Mouse (Mus musculus) limb, embryonic 13.5 days (tissue): ENCODE data around the gene Rp2. TPM values are rescaled to one million over a fixed set of nuclear protein-coding genes. Genes with fewer than 3 reads are reported as not detected.
A peak's percentile ranks its signal among the peaks of the same experiment; 100 is the strongest.
"Not testable (repeated sequence)": the region's sequence is repeated elsewhere in the genome, so short reads cannot be mapped to it uniquely, and the experiment has no call there.

Experiments used
- ATAC-seq: fragments of 200-750 bp; cut with Nextera tagmentation; 2 replicates; pipeline ENCODE4 v1.8.0; 2017; ENCODE audit warnings: low read depth, moderate number of reproducible peaks, moderate TSS enrichment; ENCODE audit not compliant: low FRiP score
- H3K27ac ChIP-seq: fragments of 300-500 bp; sonication (generic); 2 replicates; pipeline ENCODE4 v1.5.1; 2015; ENCODE audit warnings: inconsistent platforms, mild to moderate bottlenecking, moderate library complexity
- H3K27me3 ChIP-seq: fragments of 300-500 bp; sonication (generic); 2 replicates; pipeline ENCODE4 v1.6.1; 2015; ENCODE audit warnings: mild to moderate bottlenecking, inconsistent platforms
- H3K36me3 ChIP-seq: fragments of 300-500 bp; sonication (generic); 2 replicates; pipeline ENCODE4 v1.6.1; 2015; ENCODE audit warnings: inconsistent platforms, mild to moderate bottlenecking, moderate library complexity
- H3K4me1 ChIP-seq: fragments of 300-500 bp; sonication (generic); 2 replicates; pipeline ENCODE4 v1.6.1; 2015; ENCODE audit warnings: inconsistent platforms
- H3K4me2 ChIP-seq: fragments of 300-500 bp; sonication (generic); replicated peaks from 2 replicates; pipeline ENCODE4 v1.6.1; 2015; ENCODE audit warnings: inconsistent platforms, mild to moderate bottlenecking, moderate library complexity
- H3K4me3 ChIP-seq: fragments of 300-500 bp; sonication (generic); 2 replicates; pipeline ENCODE4 v1.5.1; 2015; ENCODE audit warnings: moderate library complexity, mild to moderate bottlenecking, inconsistent platforms
- H3K9ac ChIP-seq: fragments of 300-500 bp; sonication (generic); 2 replicates; pipeline ENCODE4 v1.6.1; 2015; ENCODE audit warnings: mild to moderate bottlenecking, inconsistent platforms
- H3K9me3 ChIP-seq: fragments of 300-500 bp; sonication (generic); 2 replicates; pipeline ENCODE4 v1.6.1; 2016; ENCODE audit warnings: inconsistent platforms
- WGBS: fragments of 180-500 bp; shearing (Covaris S2); methylation state at CpG from one replicate; pipeline ENCODE4 v1.1.7; 2015; 5-methylcytosine and 5-hydroxymethylcytosine counted together
- polyA plus RNA-seq: library from polyadenylated mRNA; unstranded; fragments of >200 nt; fragmentation: Nextera tagmentation; extraction: Ambion mirVana; gene quantifications from 2 replicates; pipeline ENCODE4 v1.2.1, GENCODE M21; 2015

Gene Rp2
- 19.0 and 19.5 TPM in 2 replicates for polyA plus RNA-seq

GRCm38 (mm10) chrX:20364391-20365365 is at the start of gene Rp2:
TSS of gene Rp2 (plus strand) at chrX:20364481.
- peak within 1 kb of the TSS; percentile 75 for H3K9ac ChIP-seq
- H3K4me2 ChIP-seq: peak within 1 kb of the TSS; percentile 62
- H3K27me3 ChIP-seq: no peaks in the 10 kb centered on the region
- peaks cover 5% of the 10 kb centered on the region; the same call in 1 of the 2 replicates for H3K4me1 ChIP-seq
- peak; percentile 100 for ATAC-seq
- peak within 1 kb of the TSS; percentile 39; the same call in 1 of the 2 replicates for H3K27ac ChIP-seq
- WGBS: 14% methylated on average over 35 of the region's 35 CpGs
- no peaks in the 10 kb centered on the region for H3K36me3 ChIP-seq
- H3K4me3 ChIP-seq: peak within 1 kb of the TSS; percentile 61
- H3K9me3 ChIP-seq: no peaks in the 10 kb centered on the region

GRCm38 (mm10) chrX:20332756-20333155 is 31.5 kb upstream of the Rp2 start:
- ATAC-seq: no peak
- H3K4me2 ChIP-seq: no peak overlapping the region
- 66% methylated on average over 1 of the region's 1 CpGs for WGBS
- no peaks in the 10 kb centered on the region for H3K27me3 ChIP-seq
- no peaks in the 10 kb centered on the region for H3K36me3 ChIP-seq
- no peaks in the 10 kb centered on the region for H3K9me3 ChIP-seq
- no peak overlapping the region for H3K9ac ChIP-seq
- H3K4me3 ChIP-seq: no peak overlapping the region
- no peaks in the 10 kb centered on the region for H3K4me1 ChIP-seq
- no peak overlapping the region for H3K27ac ChIP-seq

GRCm38 (mm10) chrX:20335722-20336121 is 28.6 kb upstream of the Rp2 start:
- H3K4me3 ChIP-seq: no peak overlapping the region
- no peaks in the 10 kb centered on the region for H3K27me3 ChIP-seq
- H3K9ac ChIP-seq: no peak overlapping the region
- no peak overlapping the region for H3K27ac ChIP-seq
- no peak for ATAC-seq
- WGBS: 22% methylated on average over 2 of the region's 2 CpGs
- H3K4me2 ChIP-seq: no peak overlapping the region
- H3K4me1 ChIP-seq: no peaks in the 10 kb centered on the region
- no peaks in the 10 kb centered on the region for H3K9me3 ChIP-seq
- H3K36me3 ChIP-seq: no peaks in the 10 kb centered on the region

GRCm38 (mm10) chrX:20344980-20345379 is 19.3 kb upstream of the Rp2 start:
- Histone ChIP-seq H3K4me2 (no peak overlapping the region), H3K27me3 (no peaks in the 10 kb centered on the region), H3K36me3 (no peaks in the 10 kb centered on the region), H3K27ac (no peak overlapping the region), H3K9ac (no peak overlapping the region), H3K4me1 (no peaks in the 10 kb centered on the region), H3K9me3 (no peaks in the 10 kb centered on the region), H3K4me3 (no peak overlapping the region)
- ATAC-seq: no peak

- Histone ChIP-seq H3K4me3 (no peak overlapping the region), H3K4me1 (no peaks in the 10 kb centered on the region)
- WGBS: 61% methylated on average over 3 of the region's 3 CpGs
These were observed 17.9 kb upstream of the Rp2 start for GRCm38 (mm10) chrX:20346355-20346754.

GRCm38 (mm10) chrX:20350241-20350640 is 14.0 kb upstream of the Rp2 start:
- H3K36me3 ChIP-seq, H3K27me3 ChIP-seq, H3K4me3 ChIP-seq, H3K4me1 ChIP-seq, H3K27ac ChIP-seq, H3K9ac ChIP-seq, H3K9me3 ChIP-seq, ATAC-seq, H3K4me2 ChIP-seq: not testable (repeated sequence)
- 94% methylated on average over 4 of the region's 4 CpGs for WGBS

More at GRCm38 (mm10) chrX:20346355-20346754, 17.9 kb upstream of the Rp2 start:
- ATAC-seq: no peak
- Histone ChIP-seq H3K9me3 (no peaks in the 10 kb centered on the region), H3K27ac (no peak overlapping the region), H3K9ac (no peak overlapping the region), H3K27me3 (no peaks in the 10 kb centered on the region), H3K36me3 (no peaks in the 10 kb centered on the region), H3K4me2 (no peak overlapping the region)

GRCm38 (mm10) chrX:20355283-20355682 is 9.0 kb upstream of the Rp2 start:
- Histone ChIP-seq H3K4me3 (no peak overlapping the region), H3K9ac (no peak overlapping the region), H3K27ac (no peak overlapping the region), H3K4me2 (no peak overlapping the region), H3K27me3 (no peaks in the 10 kb centered on the region), H3K9me3 (no peaks in the 10 kb centered on the region), H3K36me3 (no peaks in the 10 kb centered on the region), H3K4me1 (no peaks in the 10 kb centered on the region)
- 86% methylated on average over 1 of the region's 1 CpGs for WGBS
- ATAC-seq: no peak

- WGBS: 51% methylated on average over 3 of the region's 3 CpGs
- no peaks in the 10 kb centered on the region for H3K36me3 ChIP-seq
- no peak overlapping the region for H3K9ac ChIP-seq
- no peak overlapping the region for H3K4me3 ChIP-seq
- no peak overlapping the region for H3K27ac ChIP-seq
- no peak for ATAC-seq
- no peaks in the 10 kb centered on the region for H3K4me1 ChIP-seq
- no peak overlapping the region for H3K4me2 ChIP-seq
- H3K27me3 ChIP-seq: no peaks in the 10 kb centered on the region
- H3K9me3 ChIP-seq: no peaks in the 10 kb centered on the region
These were observed 8.0 kb upstream of the Rp2 start for GRCm38 (mm10) chrX:20356309-20356708.

GRCm38 (mm10) chrX:20366036-20366435 is 1.8 kb downstream of the Rp2 start:
- H3K27ac ChIP-seq: no peak overlapping the region
- H3K4me3 ChIP-seq: peak overlapping the region; percentile 11; the same call in 1 of the 2 replicates
- H3K9me3 ChIP-seq: no peaks in the 10 kb centered on the region
- H3K9ac ChIP-seq: no peak overlapping the region
- peaks cover 5% of the 10 kb centered on the region; the same call in 1 of the 2 replicates for H3K4me1 ChIP-seq
- H3K27me3 ChIP-seq: no peaks in the 10 kb centered on the region
- peak overlapping the region; percentile 47 for H3K4me2 ChIP-seq
- ATAC-seq: no peak
- whole genome bisulfite sequencing: 44% methylated on average over 1 of the region's 1 CpGs
- no peaks in the 10 kb centered on the region for H3K36me3 ChIP-seq

GRCm38 (mm10) chrX:20379347-20380014 is 15.2 kb downstream of the Rp2 start:
- Histone ChIP-seq H3K27ac (no peak overlapping the region), H3K4me1 (no peaks in the 10 kb centered on the region), H3K9me3 (no peaks in the 10 kb centered on the region), H3K27me3 (no peaks in the 10 kb centered on the region), H3K4me2 (no peak overlapping the region), H3K36me3 (peaks cover 8% of the 10 kb centered on the region; the same call in 1 of the 2 replicates), H3K4me3 (no peak overlapping the region), H3K9ac (no peak overlapping the region)
- WGBS: 40% methylated on average over 7 of the region's 7 CpGs
- no peak for ATAC-seq

- H3K4me2 ChIP-seq: no peak overlapping the region
- no peak for ATAC-seq
- no peak overlapping the region for H3K27ac ChIP-seq
- H3K4me3 ChIP-seq: no peak overlapping the region
- no peaks in the 10 kb centered on the region for H3K9me3 ChIP-seq
- peaks cover 6% of the 10 kb centered on the region; the same call in 1 of the 2 replicates for H3K36me3 ChIP-seq
- no peak overlapping the region for H3K9ac ChIP-seq
- H3K27me3 ChIP-seq: no peaks in the 10 kb centered on the region
- no peaks in the 10 kb centered on the region for H3K4me1 ChIP-seq
- 80% methylated on average over 6 of the region's 6 CpGs for WGBS
These were observed 18.0 kb downstream of the Rp2 start for GRCm38 (mm10) chrX:20382260-20382659.

GRCm38 (mm10) chrX:20387006-20387405 is 22.7 kb downstream of the Rp2 start:
- WGBS: 77% methylated on average over 3 of the region's 3 CpGs

More at GRCm38 (mm10) chrX:20387006-20387405, 22.7 kb downstream of the Rp2 start:
- Histone ChIP-seq H3K27ac (no peak overlapping the region), H3K36me3 (peaks cover 5% of the 10 kb centered on the region; the same call in 1 of the 2 replicates), H3K4me2 (no peak overlapping the region), H3K27me3 (no peaks in the 10 kb centered on the region), H3K9ac (no peak overlapping the region), H3K9me3 (no peaks in the 10 kb centered on the region), H3K4me3 (no peak overlapping the region), H3K4me1 (no peaks in the 10 kb centered on the region)
- no peak for ATAC-seq
